Mouse (Mus musculus): ENCODE results near the gene N4bp3. TPM values are rescaled to one million over a fixed set of nuclear protein-coding genes. Genes with fewer than 3 reads are reported as not detected.

N4bp3 gene
- polyA plus RNA-seq, 1 experiment from 2014 or later: 12.9 TPM

GRCm38 (mm10) chr11:51597553-51597952, 53.1 kb downstream of the N4bp3 start:
- Histone ChIP-seq H3K9me3 (ENCODE audit: control insufficient read depth, low read length) (no peaks in the 10 kb centered on the region), H3K4me1 (replicated peaks; ENCODE audit: control insufficient read depth, insufficient read depth, low read length) (peaks cover 13% of the 10 kb centered on the region), H3K27ac (ENCODE audit: low read length) (no peak overlapping the region), H3K27me3 (replicated peaks; ENCODE audit: control insufficient read depth, insufficient read depth, low read length) (no peaks in the 10 kb centered on the region), H3K4me2 (ENCODE audit: low read length) (no peak overlapping the region), H3K4me3 (replicated peaks; ENCODE audit: low read length) (no peak overlapping the region), H3K36me3 (ENCODE audit: control insufficient read depth, insufficient read depth) (peaks cover 76% of the 10 kb centered on the region), H3K9ac (replicated peaks; ENCODE audit: low read depth, low read length) (no peak overlapping the region)
- 76% methylated on average over 2 of the region's 2 CpGs for whole genome bisulfite sequencing
- ATAC-seq: no peak

DNA sequence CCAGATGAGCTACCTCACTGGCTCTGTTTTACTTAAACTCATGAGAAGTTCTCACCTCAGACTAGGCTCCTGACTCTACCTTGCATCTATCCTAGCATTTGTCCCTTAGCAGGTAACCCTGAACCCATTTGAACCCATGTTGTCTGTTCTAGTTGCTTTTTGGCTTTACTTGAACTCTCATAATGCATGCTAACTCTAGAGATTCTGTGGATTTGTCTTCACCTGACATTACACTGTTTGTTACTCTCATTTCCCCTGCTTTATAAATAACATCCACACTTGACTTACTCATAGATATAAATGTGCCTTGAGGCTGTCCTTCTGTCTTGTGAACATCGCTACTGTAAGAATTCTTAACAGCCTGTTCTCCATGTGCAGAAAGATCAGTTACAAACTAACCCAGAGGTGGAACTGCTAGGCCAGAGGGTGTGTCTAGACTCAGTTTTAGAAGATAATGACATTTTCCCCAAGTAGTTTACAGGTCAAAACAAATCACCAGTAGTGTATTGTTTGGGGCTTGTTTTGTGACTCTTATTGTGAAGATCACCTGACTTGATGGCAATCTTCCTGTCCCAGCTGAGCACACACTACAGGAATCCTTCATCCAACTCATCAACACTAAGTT, 55.1 kb downstream of the N4bp3 start:
- ATAC-seq: no peak
- Histone ChIP-seq H3K9me3 (ENCODE audit: control insufficient read depth, low read length) (no peaks in the 10 kb centered on the region), H3K9ac (replicated peaks; ENCODE audit: low read depth, low read length) (no peak overlapping the region), H3K27me3 (replicated peaks; ENCODE audit: control insufficient read depth, insufficient read depth, low read length) (no peaks in the 10 kb centered on the region), H3K4me3 (replicated peaks; ENCODE audit: low read length) (no peak overlapping the region), H3K36me3 (ENCODE audit: control insufficient read depth, insufficient read depth) (peaks cover 66% of the 10 kb centered on the region), H3K4me1 (replicated peaks; ENCODE audit: control insufficient read depth, insufficient read depth, low read length) (no peaks in the 10 kb centered on the region; the same call in 1 of the 2 replicates), H3K27ac (ENCODE audit: low read length) (no peak overlapping the region), H3K4me2 (ENCODE audit: low read length) (no peak overlapping the region)
- 95% methylated on average over 1 of the region's 1 CpGs for WGBS

- no peaks in the 10 kb centered on the region for H3K9me3 ChIP-seq (ENCODE audit: control insufficient read depth, low read length)
- H3K4me1 ChIP-seq (replicated peaks; ENCODE audit: control insufficient read depth, insufficient read depth, low read length): no peaks in the 10 kb centered on the region
- no peak overlapping the region for H3K9ac ChIP-seq (replicated peaks; ENCODE audit: low read depth, low read length)
- H3K27me3 ChIP-seq (replicated peaks; ENCODE audit: control insufficient read depth, insufficient read depth, low read length): no peaks in the 10 kb centered on the region
- 73% methylated on average over 3 of the region's 3 CpGs for WGBS
- H3K36me3 ChIP-seq (ENCODE audit: control insufficient read depth, insufficient read depth): peaks cover 59% of the 10 kb centered on the region
- no peak overlapping the region for H3K4me2 ChIP-seq (ENCODE audit: low read length)
- H3K27ac ChIP-seq (ENCODE audit: low read length): no peak overlapping the region
- no peak for ATAC-seq
- no peak overlapping the region for H3K4me3 ChIP-seq (replicated peaks; ENCODE audit: low read length)
Observed at GRCm38 (mm10) chr11:51594715-51595350, 55.8 kb downstream of the N4bp3 start.

DNA sequence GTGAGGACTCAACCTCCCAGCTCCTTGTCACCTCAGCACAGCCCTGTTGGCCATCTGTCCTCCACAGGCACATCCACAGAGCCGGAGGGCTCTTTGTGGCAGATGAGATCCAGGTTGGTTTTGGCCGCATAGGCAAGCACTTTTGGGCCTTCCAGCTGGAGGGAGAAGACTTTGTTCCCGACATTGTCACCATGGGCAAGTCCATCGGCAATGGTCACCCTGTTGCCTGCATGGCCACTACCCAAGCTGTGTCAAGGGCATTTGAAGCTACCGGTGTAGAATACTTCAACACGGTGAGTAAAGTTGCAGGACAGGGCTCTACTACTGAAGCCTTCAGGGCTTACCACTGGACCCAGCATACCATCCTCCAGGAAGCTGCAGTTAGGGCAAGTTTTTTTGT, 56.8 kb downstream of the N4bp3 start:
- ATAC-seq: no peak
- Histone ChIP-seq H3K9ac (replicated peaks; ENCODE audit: low read depth, low read length) (no peak overlapping the region), H3K4me1 (replicated peaks; ENCODE audit: control insufficient read depth, insufficient read depth, low read length) (no peaks in the 10 kb centered on the region), H3K4me2 (ENCODE audit: low read length) (no peak overlapping the region), H3K36me3 (ENCODE audit: control insufficient read depth, insufficient read depth) (peaks cover 54% of the 10 kb centered on the region), H3K9me3 (ENCODE audit: control insufficient read depth, low read length) (no peaks in the 10 kb centered on the region), H3K4me3 (replicated peaks; ENCODE audit: low read length) (no peak overlapping the region), H3K27me3 (replicated peaks; ENCODE audit: control insufficient read depth, insufficient read depth, low read length) (no peaks in the 10 kb centered on the region), H3K27ac (ENCODE audit: low read length) (no peak overlapping the region)
- 96% methylated on average over 6 of the region's 6 CpGs for WGBS

- Histone ChIP-seq H3K9me3 (ENCODE audit: control insufficient read depth, low read length) (no peaks in the 10 kb centered on the region), H3K9ac (replicated peaks; ENCODE audit: low read depth, low read length) (no peak overlapping the region), H3K27me3 (replicated peaks; ENCODE audit: control insufficient read depth, insufficient read depth, low read length) (no peaks in the 10 kb centered on the region), H3K4me2 (ENCODE audit: low read length) (no peak overlapping the region), H3K27ac (ENCODE audit: low read length) (no peak overlapping the region), H3K4me1 (replicated peaks; ENCODE audit: control insufficient read depth, insufficient read depth, low read length) (no peaks in the 10 kb centered on the region), H3K36me3 (ENCODE audit: control insufficient read depth, insufficient read depth) (peaks cover 55% of the 10 kb centered on the region), H3K4me3 (replicated peaks; ENCODE audit: low read length) (no peak overlapping the region)
- WGBS: 95% methylated on average over 4 of the region's 4 CpGs
- ATAC-seq: no peak
Observed at GRCm38 (mm10) chr11:51593368-51593767, 57.3 kb downstream of the N4bp3 start.

Other genes starting within 250 kb of the N4bp3 start
- gene Phykpl, start 66.1 kb downstream of the N4bp3 start, polyA plus RNA-seq (2015; fragmentation: Nextera tagmentation; extraction: Ambion mirVana): 11.8 and 13.2 TPM in 2 replicates
- gene Hnrnpab, start 44.0 kb downstream of the N4bp3 start, polyA plus RNA-seq (2015; fragmentation: Nextera tagmentation; extraction: Ambion mirVana): 441 and 518 TPM in 2 replicates
- 94.1 and 97.9 TPM in 2 replicates for gene Nhp2, start 31.1 kb downstream of the N4bp3 start, polyA plus RNA-seq (2015; fragmentation: Nextera tagmentation; extraction: Ambion mirVana)
- 80.9 and 85.6 TPM in 2 replicates for gene Rmnd5b, start 14.9 kb downstream of the N4bp3 start, polyA plus RNA-seq (2015; fragmentation: Nextera tagmentation; extraction: Ambion mirVana)
- 0.58 and 0.70 TPM in 2 replicates for gene D930048N14Rik, start 112 bp upstream of the N4bp3 start, polyA plus RNA-seq (2015; fragmentation: Nextera tagmentation; extraction: Ambion mirVana)
- 82.5 and 107 TPM in 2 replicates for gene 0610009B22Rik, start 38.0 kb upstream of the N4bp3 start, polyA plus RNA-seq (2015; fragmentation: Nextera tagmentation; extraction: Ambion mirVana)
- gene Sec24a, start 112.8 kb upstream of the N4bp3 start, polyA plus RNA-seq (2015; fragmentation: Nextera tagmentation; extraction: Ambion mirVana): 11.8 and 14.6 TPM in 2 replicates
- 158 and 160 TPM in 2 replicates for gene Sar1b, start 112.8 kb upstream of the N4bp3 start, polyA plus RNA-seq (2015; fragmentation: Nextera tagmentation; extraction: Ambion mirVana)
- 0.47 and 0.70 TPM in 2 replicates for gene Jade2, start 206.8 kb upstream of the N4bp3 start, polyA plus RNA-seq (2015; fragmentation: Nextera tagmentation; extraction: Ambion mirVana)

All from forebrain, embryonic 16.5 days (tissue).